Mouse (Mus musculus): ENCODE measurements around the gene Lin7b. TPM values are rescaled to one million over a fixed set of nuclear protein-coding genes. Genes with fewer than 3 reads are reported as not detected.

Gene Lin7b
- polyA plus RNA-seq, 1 experiment from 2014 or later, result 3.0 TPM

DNA sequence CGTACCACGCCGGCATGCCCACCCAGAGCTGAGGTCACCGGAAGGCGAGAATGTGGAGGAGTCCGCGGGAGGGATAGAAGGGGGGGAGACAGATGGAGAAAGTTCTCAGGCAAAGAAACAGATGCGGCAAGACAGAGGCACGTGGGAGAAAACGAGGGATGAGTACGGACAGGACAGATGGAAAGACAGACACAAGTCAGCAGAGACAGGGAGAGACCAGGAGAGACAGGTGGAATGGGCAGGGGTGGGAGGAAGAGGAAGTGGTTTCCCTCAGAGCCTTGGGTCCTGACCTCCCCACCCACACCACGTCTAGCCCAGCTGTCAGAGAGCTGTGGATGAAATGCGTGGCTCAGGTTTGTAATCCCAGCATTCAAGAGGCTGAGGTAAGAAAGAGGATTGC lies 23.5 kb downstream of the Lin7b start:
- H3K4me1 ChIP-seq (replicated peaks; ENCODE audit: control insufficient read depth, insufficient read depth, low read length), result no peaks in the 10 kb centered on the region
- H3K4me2 ChIP-seq (ENCODE audit: low read length), result no peak overlapping the region
- no peaks in the 10 kb centered on the region for H3K9me3 ChIP-seq (ENCODE audit: control insufficient read depth, low read length)
- ATAC-seq (replicated peaks; ENCODE audit: low FRiP score, low TSS enrichment, low read depth) (no peak), DNase-seq (ENCODE audit: low spot score) (no peak)
- WGBS, result 65% methylated on average over 13 of the region's 13 CpGs
- no peak overlapping the region for H3K4me3 ChIP-seq (ENCODE audit: low read depth, low read length)
- no peaks in the 10 kb centered on the region for H3K36me3 ChIP-seq (ENCODE audit: control insufficient read depth, insufficient read depth, low read length)
- no peak overlapping the region for H3K27ac ChIP-seq (ENCODE audit: low read depth)
- H3K9ac ChIP-seq (ENCODE audit: low read length), result no peak overlapping the region
- H3K27me3 ChIP-seq (replicated peaks; ENCODE audit: control insufficient read depth, insufficient read depth, low read length), result no peaks in the 10 kb centered on the region

DNA sequence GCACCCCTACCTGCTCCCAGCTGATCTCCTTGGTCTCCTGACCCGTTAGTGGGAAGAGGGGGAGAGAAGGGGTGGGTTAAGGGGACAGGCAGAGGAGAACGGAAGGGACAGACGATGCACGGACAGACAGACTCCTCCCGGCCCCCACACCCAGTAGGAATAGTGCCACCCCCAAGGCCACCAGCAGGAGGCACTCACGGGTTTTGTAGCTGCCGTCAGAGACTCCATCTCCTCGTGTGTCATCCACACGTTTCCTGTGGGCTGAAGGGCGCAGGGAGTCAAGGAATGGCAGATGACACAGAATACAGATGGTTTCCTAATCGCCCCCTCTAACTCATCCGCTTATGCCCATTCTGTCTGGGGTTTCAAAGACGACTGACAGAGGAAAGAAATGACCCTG lies 26.8 kb downstream of the Lin7b start:
- H3K36me3 ChIP-seq (ENCODE audit: control insufficient read depth, insufficient read depth, low read length), result no peaks in the 10 kb centered on the region
- H3K27ac ChIP-seq (ENCODE audit: low read depth), result no peak overlapping the region
- H3K27me3 ChIP-seq (replicated peaks; ENCODE audit: control insufficient read depth, insufficient read depth, low read length), result no peaks in the 10 kb centered on the region
- H3K9me3 ChIP-seq (ENCODE audit: control insufficient read depth, low read length), result no peaks in the 10 kb centered on the region
- ATAC-seq (replicated peaks; ENCODE audit: low FRiP score, low TSS enrichment, low read depth) (no peak), DNase-seq (ENCODE audit: low spot score) (no peak)
- H3K9ac ChIP-seq (ENCODE audit: low read length), result no peak overlapping the region
- H3K4me3 ChIP-seq (ENCODE audit: low read depth, low read length), result no peak overlapping the region
- no peak overlapping the region for H3K4me2 ChIP-seq (ENCODE audit: low read length)
- WGBS, result 24% methylated on average over 13 of the region's 13 CpGs
- H3K4me1 ChIP-seq (replicated peaks; ENCODE audit: control insufficient read depth, insufficient read depth, low read length), result peaks cover 17% of the 10 kb centered on the region

DNA sequence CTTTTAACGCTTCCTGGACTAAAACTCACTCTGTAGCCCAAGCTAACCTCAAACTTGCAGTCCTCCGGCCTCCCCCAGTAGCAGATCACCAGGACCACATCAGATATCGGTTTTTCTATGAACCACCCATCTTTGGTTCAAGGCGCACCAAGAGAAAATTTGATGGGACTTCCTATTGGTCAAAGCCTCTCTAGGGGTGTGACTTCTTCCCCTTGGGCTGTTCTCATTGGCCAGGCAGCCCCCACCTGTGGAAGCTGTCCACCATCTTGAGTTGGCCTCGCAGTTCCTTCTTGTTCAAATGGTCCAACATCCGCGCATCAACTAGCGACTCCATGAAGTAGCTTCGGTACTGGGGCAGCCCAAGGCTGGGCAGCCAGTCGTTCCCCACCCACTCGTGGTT lies 28.3 kb downstream of the Lin7b start:
- DNase-seq (ENCODE audit: low spot score), result no peak
- H3K4me3 ChIP-seq (ENCODE audit: low read depth, low read length), result no peak overlapping the region
- H3K27ac ChIP-seq (ENCODE audit: low read depth), result no peak overlapping the region
- H3K36me3 ChIP-seq (ENCODE audit: control insufficient read depth, insufficient read depth, low read length), result no peaks in the 10 kb centered on the region
- no peak overlapping the region for H3K9ac ChIP-seq (ENCODE audit: low read length)
- no peaks in the 10 kb centered on the region for H3K9me3 ChIP-seq (ENCODE audit: control insufficient read depth, low read length)
- 92% methylated on average over 11 of the region's 11 CpGs for WGBS
- no peak for ATAC-seq (replicated peaks; ENCODE audit: low FRiP score, low TSS enrichment, low read depth)
- H3K4me2 ChIP-seq (ENCODE audit: low read length), result no peak overlapping the region
- no peaks in the 10 kb centered on the region for H3K27me3 ChIP-seq (replicated peaks; ENCODE audit: control insufficient read depth, insufficient read depth, low read length)
- H3K4me1 ChIP-seq (replicated peaks; ENCODE audit: control insufficient read depth, insufficient read depth, low read length), result peaks cover 27% of the 10 kb centered on the region

DNA sequence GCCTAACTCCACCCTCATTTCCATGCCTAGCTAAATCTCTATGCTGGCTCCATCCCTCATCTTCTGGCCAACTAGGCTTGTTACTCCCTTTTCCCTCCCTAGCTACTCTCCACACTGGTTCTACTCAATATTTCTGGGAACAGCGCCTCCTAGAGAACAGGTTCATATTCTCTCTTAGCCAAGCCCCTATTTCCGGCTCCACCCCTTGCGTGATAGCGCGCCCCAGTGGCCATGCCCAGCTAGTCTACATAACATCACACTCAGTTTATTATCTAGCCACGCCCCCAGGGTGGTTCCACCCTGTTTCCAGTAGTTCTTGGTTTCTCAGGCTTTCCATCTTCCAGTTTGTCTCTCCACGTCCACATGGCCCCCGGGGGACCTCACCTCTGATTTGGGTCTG lies 29.1 kb downstream of the Lin7b start:
- 6% methylated on average over 8 of the region's 8 CpGs for WGBS
- no peak overlapping the region for H3K4me3 ChIP-seq (ENCODE audit: low read depth, low read length)
- ATAC-seq (replicated peaks; ENCODE audit: low FRiP score, low TSS enrichment, low read depth), result peak; percentile 18; the same call in 1 of the 2 replicates

DNA sequence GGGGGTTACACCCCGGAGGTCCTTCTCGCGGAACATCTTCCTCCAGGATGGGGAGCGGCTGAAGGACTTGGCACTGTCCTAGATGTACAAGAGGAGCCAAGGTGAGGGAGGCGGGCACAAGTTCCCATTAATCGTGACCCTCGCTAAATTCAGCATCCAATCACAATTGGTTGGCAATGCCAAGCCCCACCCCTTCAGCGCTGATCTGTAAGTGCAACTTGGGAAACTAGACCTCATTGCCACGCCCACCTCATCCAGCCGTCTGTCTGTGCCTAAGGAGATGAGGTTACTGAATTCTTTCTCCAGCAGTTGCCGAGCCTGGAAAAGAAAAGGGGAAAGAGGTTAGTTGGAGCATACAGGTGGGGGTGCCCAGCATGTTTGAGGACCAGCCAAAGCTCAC lies 29.7 kb downstream of the Lin7b start:
- peak overlapping the region; percentile 40 for H3K4me3 ChIP-seq (ENCODE audit: low read depth, low read length)
- ATAC-seq (replicated peaks; ENCODE audit: low FRiP score, low TSS enrichment, low read depth) (no peak), DNase-seq (ENCODE audit: low spot score) (peak; percentile 81)

More for the DNA sequence above, 29.1 kb downstream of the Lin7b start:
- DNase-seq (ENCODE audit: low spot score), result peak; percentile 81
- H3K4me1 ChIP-seq (replicated peaks; ENCODE audit: control insufficient read depth, insufficient read depth, low read length), result peaks cover 27% of the 10 kb centered on the region
- H3K27ac ChIP-seq (ENCODE audit: low read depth), result no peak overlapping the region
- H3K36me3 ChIP-seq (ENCODE audit: control insufficient read depth, insufficient read depth, low read length), result no peaks in the 10 kb centered on the region
- no peaks in the 10 kb centered on the region for H3K27me3 ChIP-seq (replicated peaks; ENCODE audit: control insufficient read depth, insufficient read depth, low read length)
- H3K4me2 ChIP-seq (ENCODE audit: low read length), result peak overlapping the region; percentile 76
- no peak overlapping the region for H3K9ac ChIP-seq (ENCODE audit: low read length)
- no peaks in the 10 kb centered on the region for H3K9me3 ChIP-seq (ENCODE audit: control insufficient read depth, low read length)

DNA sequence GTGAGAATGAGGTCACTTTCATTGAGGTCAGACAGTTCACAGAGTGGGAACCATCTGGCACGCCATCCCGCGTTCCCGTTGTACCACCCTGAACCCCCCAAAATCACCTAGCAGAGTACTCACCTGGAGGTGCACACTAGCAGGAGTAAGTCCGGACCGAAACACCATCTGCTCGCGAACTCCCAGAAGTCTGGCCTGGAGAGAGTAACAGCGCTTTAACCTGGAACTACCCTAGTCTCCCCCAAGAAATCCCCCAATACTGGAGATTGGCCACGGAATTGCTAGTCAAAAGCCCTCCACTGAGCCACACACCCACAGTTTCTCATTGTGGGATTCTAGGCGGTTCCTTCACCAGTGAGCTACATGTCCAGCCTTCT lies 30.3 kb downstream of the Lin7b start:
- H3K36me3 ChIP-seq (ENCODE audit: control insufficient read depth, insufficient read depth, low read length), result no peaks in the 10 kb centered on the region
- H3K9me3 ChIP-seq (ENCODE audit: control insufficient read depth, low read length), result no peaks in the 10 kb centered on the region
- H3K9ac ChIP-seq (ENCODE audit: low read length), result peak overlapping the region; percentile 42
- DNase-seq (ENCODE audit: low spot score) (no peak), ATAC-seq (replicated peaks; ENCODE audit: low FRiP score, low TSS enrichment, low read depth) (no peak)
- H3K4me3 ChIP-seq (ENCODE audit: low read depth, low read length), result peak overlapping the region; percentile 40
- 1% methylated on average over 11 of the region's 11 CpGs for WGBS
- H3K4me2 ChIP-seq (ENCODE audit: low read length), result peak overlapping the region; percentile 76
- H3K4me1 ChIP-seq (replicated peaks; ENCODE audit: control insufficient read depth, insufficient read depth, low read length), result peaks cover 31% of the 10 kb centered on the region
- H3K27me3 ChIP-seq (replicated peaks; ENCODE audit: control insufficient read depth, insufficient read depth, low read length), result no peaks in the 10 kb centered on the region
- no peak overlapping the region for H3K27ac ChIP-seq (ENCODE audit: low read depth)

More for the DNA sequence above, 29.7 kb downstream of the Lin7b start:
- Histone ChIP-seq H3K9me3 (ENCODE audit: control insufficient read depth, low read length) (no peaks in the 10 kb centered on the region), H3K9ac (ENCODE audit: low read length) (peak overlapping the region; percentile 42), H3K4me1 (replicated peaks; ENCODE audit: control insufficient read depth, insufficient read depth, low read length) (peaks cover 27% of the 10 kb centered on the region), H3K4me2 (ENCODE audit: low read length) (peak overlapping the region; percentile 76), H3K27ac (ENCODE audit: low read depth) (no peak overlapping the region), H3K36me3 (ENCODE audit: control insufficient read depth, insufficient read depth, low read length) (no peaks in the 10 kb centered on the region), H3K27me3 (replicated peaks; ENCODE audit: control insufficient read depth, insufficient read depth, low read length) (no peaks in the 10 kb centered on the region)
- WGBS, result 0% methylated on average over 11 of the region's 11 CpGs

DNA sequence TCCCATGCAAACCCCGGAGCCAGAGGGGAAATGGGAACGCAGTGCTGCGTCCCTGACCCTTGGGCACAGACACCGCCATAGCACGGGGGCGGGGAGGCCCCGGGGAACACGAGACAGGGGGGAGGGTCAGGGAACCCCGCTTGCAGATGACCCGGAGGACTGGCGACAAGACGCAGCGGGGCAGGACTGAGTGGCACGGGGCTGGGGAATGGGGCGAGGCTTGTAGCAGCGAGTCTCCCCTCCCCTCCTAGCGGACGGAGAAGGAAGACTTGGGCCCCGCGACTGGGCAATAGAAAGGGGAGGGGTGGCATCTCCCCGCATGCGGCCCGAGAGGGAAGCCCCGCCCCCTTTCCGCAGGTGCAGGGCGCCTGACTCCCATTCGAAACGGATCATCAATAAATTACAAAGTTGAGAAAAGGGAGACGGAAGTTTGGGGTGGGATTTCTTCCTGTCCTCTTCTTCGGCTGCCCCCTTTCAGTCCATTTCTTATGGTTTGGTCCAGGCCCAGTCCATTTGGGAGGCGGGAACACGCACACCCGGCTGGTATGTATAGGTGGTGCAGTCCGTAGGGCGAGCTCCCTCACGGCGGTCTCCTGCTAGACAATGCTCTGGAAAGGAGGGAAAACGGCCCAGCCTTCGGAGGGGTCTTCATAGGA lies 30.8 kb downstream of the Lin7b start:
- Histone ChIP-seq H3K36me3 (ENCODE audit: control insufficient read depth, insufficient read depth, low read length) (no peaks in the 10 kb centered on the region), H3K9me3 (ENCODE audit: control insufficient read depth, low read length) (no peaks in the 10 kb centered on the region), H3K4me3 (ENCODE audit: low read depth, low read length) (peak overlapping the region; percentile 40), H3K4me2 (ENCODE audit: low read length) (peak overlapping the region; percentile 76), H3K27me3 (replicated peaks; ENCODE audit: control insufficient read depth, insufficient read depth, low read length) (no peaks in the 10 kb centered on the region), H3K4me1 (replicated peaks; ENCODE audit: control insufficient read depth, insufficient read depth, low read length) (peaks cover 36% of the 10 kb centered on the region), H3K9ac (ENCODE audit: low read length) (peak overlapping the region; percentile 42), H3K27ac (ENCODE audit: low read depth) (peak overlapping the region; percentile 48; the same call in 1 of the 2 replicates)
- WGBS, result under 1% methylated on average over 35 of the region's 39 CpGs
- DNase-seq (ENCODE audit: low spot score), result peak; percentile 97
- ATAC-seq (replicated peaks; ENCODE audit: low FRiP score, low TSS enrichment, low read depth), result peak; percentile 63

DNA sequence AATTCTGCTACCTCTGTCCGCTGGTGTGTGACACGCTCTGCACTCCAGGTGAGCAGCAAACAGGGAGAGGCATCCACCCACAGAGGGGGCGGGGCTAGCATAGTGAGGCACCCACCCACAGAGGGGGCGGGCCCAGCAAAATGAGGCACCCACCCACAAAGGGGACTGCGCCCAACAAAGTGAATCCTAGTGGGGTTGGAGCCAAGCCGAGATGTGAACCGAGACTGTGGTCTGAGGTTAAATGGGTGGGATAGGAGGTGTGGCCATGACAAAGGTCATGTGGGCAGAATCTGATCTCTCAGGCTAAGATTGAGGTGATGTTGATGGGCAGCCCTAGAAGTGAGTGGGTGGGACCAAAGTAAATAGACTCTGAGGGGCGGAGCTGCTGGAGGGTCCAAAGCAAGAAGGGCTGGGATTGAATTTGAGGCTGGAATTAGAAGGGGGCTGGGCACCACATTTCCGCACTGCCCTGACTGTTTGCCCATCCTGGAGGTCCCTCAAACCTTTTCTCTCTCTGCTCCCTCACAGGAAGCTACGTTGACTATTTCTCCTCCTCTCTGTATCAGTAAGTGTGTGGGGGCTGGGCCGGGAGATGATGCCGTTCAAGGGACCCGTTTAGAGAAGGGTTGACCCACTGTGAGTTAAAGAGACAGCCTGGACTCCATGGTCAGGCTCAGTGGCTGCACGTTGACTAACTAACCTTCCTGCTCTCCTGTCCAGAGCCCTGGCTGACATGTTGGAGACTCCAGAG lies 32.0 kb downstream of the Lin7b start:
- Histone ChIP-seq H3K9me3 (ENCODE audit: control insufficient read depth, low read length) (no peaks in the 10 kb centered on the region), H3K4me1 (replicated peaks; ENCODE audit: control insufficient read depth, insufficient read depth, low read length) (peaks cover 42% of the 10 kb centered on the region), H3K4me2 (ENCODE audit: low read length) (peak overlapping the region; percentile 76), H3K36me3 (ENCODE audit: control insufficient read depth, insufficient read depth, low read length) (no peaks in the 10 kb centered on the region), H3K9ac (ENCODE audit: low read length) (no peak overlapping the region), H3K4me3 (ENCODE audit: low read depth, low read length) (peak overlapping the region; percentile 40), H3K27me3 (replicated peaks; ENCODE audit: control insufficient read depth, insufficient read depth, low read length) (no peaks in the 10 kb centered on the region), H3K27ac (ENCODE audit: low read depth) (peak overlapping the region; percentile 58)
- DNase-seq (ENCODE audit: low spot score), result peak; percentile 84
- peak; percentile 34 for ATAC-seq (replicated peaks; ENCODE audit: low FRiP score, low TSS enrichment, low read depth)
- WGBS, result 2% methylated on average over 14 of the region's 14 CpGs

Data from intestine, embryonic 14.5 days (tissue).